Mouse (Mus musculus): ENCODE measurements at regions not wholly inside any gene's neighbourhood (a gene's known extent, or its start where the extent isn't known, plus 50 kb on each side); places are given as distances from the start of the nearest gene placed in this dataset.
A peak's percentile ranks its signal among the peaks of the same experiment; 100 is the strongest.

- Histone ChIP-seq H3K9me3 (ENCODE audit: control insufficient read depth, low read length) (no peaks in the 10 kb centered on the region), H3K9ac (replicated peaks; ENCODE audit: low read depth, low read length) (no peak overlapping the region), H3K4me1 (ENCODE audit: control insufficient read depth, insufficient read depth, low read length) (no peaks in the 10 kb centered on the region), H3K4me3 (ENCODE audit: low read depth, low read length) (no peak overlapping the region), H3K36me3 (ENCODE audit: control insufficient read depth, insufficient read depth, low read length) (no peaks in the 10 kb centered on the region), H3K27me3 (ENCODE audit: control insufficient read depth, insufficient read depth, low read length) (no peaks in the 10 kb centered on the region), H3K27ac (ENCODE audit: low read depth, low read length) (no peak overlapping the region), H3K4me2 (ENCODE audit: low read depth, low read length) (no peak overlapping the region)
- no peak for ATAC-seq (ENCODE audit: low read depth)
- WGBS = 26% methylated on average over 2 of the region's 2 CpGs
Measured at GRCm38 (mm10) chrX:23499320-23499719, 134.4 kb upstream of the Klhl13 start.

- H3K36me3 ChIP-seq (ENCODE audit: control insufficient read depth, insufficient read depth, low read length) = no peaks in the 10 kb centered on the region
- no peaks in the 10 kb centered on the region for H3K4me1 ChIP-seq (ENCODE audit: control insufficient read depth, insufficient read depth, low read length)
- H3K9me3 ChIP-seq (ENCODE audit: control insufficient read depth, low read length) = no peaks in the 10 kb centered on the region
- H3K4me3 ChIP-seq (ENCODE audit: low read depth, low read length) = no peak overlapping the region
- H3K27ac ChIP-seq (ENCODE audit: low read depth, low read length) = no peak overlapping the region
- no peaks in the 10 kb centered on the region for H3K27me3 ChIP-seq (ENCODE audit: control insufficient read depth, insufficient read depth, low read length)
- H3K4me2 ChIP-seq (ENCODE audit: low read depth, low read length) = no peak overlapping the region
- H3K9ac ChIP-seq (replicated peaks; ENCODE audit: low read depth, low read length) = no peak overlapping the region
- peak; percentile 49; the same call in 1 of the 2 replicates for ATAC-seq (ENCODE audit: low read depth)
- WGBS = 14% methylated on average over 1 of the region's 1 CpGs
Measured at GRCm38 (mm10) chrX:23495199-23495598, 130.3 kb upstream of the Klhl13 start.

- Histone ChIP-seq H3K4me3 (ENCODE audit: low read depth, low read length) (no peak overlapping the region), H3K27me3 (ENCODE audit: control insufficient read depth, insufficient read depth, low read length) (no peaks in the 10 kb centered on the region), H3K9me3 (ENCODE audit: control insufficient read depth, low read length) (no peaks in the 10 kb centered on the region), H3K36me3 (ENCODE audit: control insufficient read depth, insufficient read depth, low read length) (no peaks in the 10 kb centered on the region), H3K27ac (ENCODE audit: low read depth, low read length) (no peak overlapping the region), H3K4me2 (ENCODE audit: low read depth, low read length) (no peak overlapping the region), H3K4me1 (ENCODE audit: control insufficient read depth, insufficient read depth, low read length) (no peaks in the 10 kb centered on the region), H3K9ac (replicated peaks; ENCODE audit: low read depth, low read length) (no peak overlapping the region)
- no peak for ATAC-seq (ENCODE audit: low read depth)
- WGBS = 83% methylated on average over 1 of the region's 1 CpGs
Measured at GRCm38 (mm10) chrX:23476868-23477267, 112.0 kb upstream of the Klhl13 start.

- no peak overlapping the region for H3K4me2 ChIP-seq (ENCODE audit: low read depth, low read length)
- H3K27ac ChIP-seq (ENCODE audit: low read depth, low read length) = no peak overlapping the region
- H3K4me3 ChIP-seq (ENCODE audit: low read depth, low read length) = no peak overlapping the region
- no peaks in the 10 kb centered on the region for H3K36me3 ChIP-seq (ENCODE audit: control insufficient read depth, insufficient read depth, low read length)
- H3K27me3 ChIP-seq (ENCODE audit: control insufficient read depth, insufficient read depth, low read length) = no peaks in the 10 kb centered on the region
- no peak overlapping the region for H3K9ac ChIP-seq (replicated peaks; ENCODE audit: low read depth, low read length)
- no peaks in the 10 kb centered on the region for H3K4me1 ChIP-seq (ENCODE audit: control insufficient read depth, insufficient read depth, low read length)
- no peak for ATAC-seq (ENCODE audit: low read depth)
- H3K9me3 ChIP-seq (ENCODE audit: control insufficient read depth, low read length) = no peaks in the 10 kb centered on the region
Measured at GRCm38 (mm10) chrX:23466031-23466430, 101.1 kb upstream of the Klhl13 start.

- no peak overlapping the region for H3K4me3 ChIP-seq (ENCODE audit: low read depth, low read length)
- no peaks in the 10 kb centered on the region for H3K4me1 ChIP-seq (ENCODE audit: control insufficient read depth, insufficient read depth, low read length)
- H3K4me2 ChIP-seq (ENCODE audit: low read depth, low read length) = no peak overlapping the region
- WGBS = 93% methylated on average over 3 of the region's 3 CpGs
- H3K9ac ChIP-seq (replicated peaks; ENCODE audit: low read depth, low read length) = no peak overlapping the region
- H3K36me3 ChIP-seq (ENCODE audit: control insufficient read depth, insufficient read depth, low read length) = no peaks in the 10 kb centered on the region
- H3K27ac ChIP-seq (ENCODE audit: low read depth, low read length) = no peak overlapping the region
- ATAC-seq (ENCODE audit: low read depth) = no peak
- H3K27me3 ChIP-seq (ENCODE audit: control insufficient read depth, insufficient read depth, low read length) = no peaks in the 10 kb centered on the region
- H3K9me3 ChIP-seq (ENCODE audit: control insufficient read depth, low read length) = no peaks in the 10 kb centered on the region
Measured at GRCm38 (mm10) chrX:23453616-23454015, 88.7 kb upstream of the Klhl13 start.

- no peak for ATAC-seq (ENCODE audit: low read depth)
- no peak overlapping the region for H3K27ac ChIP-seq (ENCODE audit: low read depth, low read length)
- WGBS = 62% methylated on average over 1 of the region's 1 CpGs
Measured at GRCm38 (mm10) chrX:23422746-23423145, 57.9 kb upstream of the Klhl13 start.

GRCm38 (mm10) chrX:23417525-23417924 lies 52.6 kb upstream of the Klhl13 start:
- H3K4me2 ChIP-seq (ENCODE audit: low read depth, low read length) = no peak overlapping the region
- WGBS = 79% methylated on average over 1 of the region's 1 CpGs
- ATAC-seq (ENCODE audit: low read depth) = no peak
- H3K27ac ChIP-seq (ENCODE audit: low read depth, low read length) = no peak overlapping the region
- H3K4me1 ChIP-seq (ENCODE audit: control insufficient read depth, insufficient read depth, low read length) = no peaks in the 10 kb centered on the region
- H3K9me3 ChIP-seq (ENCODE audit: control insufficient read depth, low read length) = no peaks in the 10 kb centered on the region
- H3K9ac ChIP-seq (replicated peaks; ENCODE audit: low read depth, low read length) = no peak overlapping the region
- no peaks in the 10 kb centered on the region for H3K36me3 ChIP-seq (ENCODE audit: control insufficient read depth, insufficient read depth, low read length)
- no peak overlapping the region for H3K4me3 ChIP-seq (ENCODE audit: low read depth, low read length)
- H3K27me3 ChIP-seq (ENCODE audit: control insufficient read depth, insufficient read depth, low read length) = no peaks in the 10 kb centered on the region

More at GRCm38 (mm10) chrX:23422746-23423145, 57.9 kb upstream of the Klhl13 start:
- Histone ChIP-seq H3K27me3 (ENCODE audit: control insufficient read depth, insufficient read depth, low read length) (no peaks in the 10 kb centered on the region), H3K4me2 (ENCODE audit: low read depth, low read length) (no peak overlapping the region), H3K9ac (replicated peaks; ENCODE audit: low read depth, low read length) (no peak overlapping the region), H3K4me1 (ENCODE audit: control insufficient read depth, insufficient read depth, low read length) (no peaks in the 10 kb centered on the region), H3K36me3 (ENCODE audit: control insufficient read depth, insufficient read depth, low read length) (no peaks in the 10 kb centered on the region), H3K9me3 (ENCODE audit: control insufficient read depth, low read length) (no peaks in the 10 kb centered on the region), H3K4me3 (ENCODE audit: low read depth, low read length) (no peak overlapping the region)

Measured in neural tube, embryonic 14.5 days (tissue).